Mouse (Mus musculus) MEL-GATA-1-ER (cell line): ENCODE results near the gene Acat2.
"Not testable (repeated sequence)": the region's sequence is repeated elsewhere in the genome, so short reads cannot be mapped to it uniquely, and the experiment has no call there.

Experiments
- DNase-seq: peaks from one replicate; pipeline ENCODE4 v3.0.0-alpha.2; 2012; ENCODE audit warnings: low read depth; ENCODE audit errors: extremely low read depth

Acat2 gene

DNA sequence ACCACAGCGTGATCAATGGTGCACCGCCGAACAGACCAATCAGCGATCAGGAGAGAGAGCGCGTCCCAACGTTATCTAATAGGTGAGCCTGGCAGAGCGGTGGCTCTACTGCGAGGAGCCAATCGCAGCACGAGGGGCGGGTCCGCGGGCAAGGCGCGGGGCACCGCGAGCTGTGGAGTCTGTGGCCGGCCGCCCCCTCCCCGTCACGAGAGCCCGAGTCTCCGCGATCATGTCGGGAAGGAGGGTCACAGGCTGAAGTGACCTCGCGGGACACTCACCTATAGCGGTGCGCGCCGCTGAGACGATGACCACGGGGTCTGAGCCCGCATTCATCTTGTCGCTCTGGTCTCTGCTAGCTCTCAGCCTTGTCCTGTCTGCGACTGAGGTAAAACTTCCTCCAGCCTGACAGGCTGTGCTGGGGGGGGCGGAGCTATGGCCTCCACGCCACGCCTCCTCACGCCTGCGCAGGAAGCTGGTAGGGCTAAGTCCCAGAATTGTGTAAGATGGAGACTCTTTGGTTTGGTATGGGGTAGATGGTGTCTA is at the start of gene Acat2:
TSS of gene Acat2 (minus strand) at position 417 of the 543 bp plus-strand sequence.
- DNase-seq = peak; percentile 86

- DNase-seq = peak; percentile 82
These were observed 49.3 kb upstream of the Acat2 start for GRCm38 (mm10) chr17:13009887-13010286.

GRCm38 (mm10) chr17:13008528-13008927 is 48.0 kb upstream of the Acat2 start:
- DNase-seq = no peak

- peak; percentile 85 for DNase-seq
These were observed 47.3 kb upstream of the Acat2 start for GRCm38 (mm10) chr17:13007730-13008425.

DNA sequence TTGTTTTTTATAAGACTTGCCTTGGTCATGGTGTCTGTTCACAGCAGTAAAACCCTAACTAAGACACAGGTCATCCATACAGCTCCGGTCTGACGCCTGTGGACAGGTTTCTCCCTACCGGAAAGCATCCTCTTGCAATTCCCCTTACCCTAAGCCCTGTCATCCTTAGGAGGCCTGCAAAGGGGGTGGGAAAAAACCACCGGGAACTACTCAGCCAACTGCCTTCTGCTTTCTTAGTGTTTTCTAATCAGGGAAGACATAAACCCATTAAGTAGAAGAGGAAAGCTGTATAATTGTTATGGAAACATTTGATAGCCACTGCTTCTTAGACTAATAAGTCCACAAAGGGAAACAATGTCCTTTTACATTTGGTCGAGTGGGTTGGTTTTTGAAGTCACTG is 46.4 kb upstream of the Acat2 start:
- DNase-seq = no peak

GRCm38 (mm10) chr17:13006546-13006945 is 46.0 kb upstream of the Acat2 start, which contains the start of gene Sod2:
Gene Sod2, plus strand, starts transcription at chr17:13006846.
- DNase-seq = not testable (repeated sequence)

DNA sequence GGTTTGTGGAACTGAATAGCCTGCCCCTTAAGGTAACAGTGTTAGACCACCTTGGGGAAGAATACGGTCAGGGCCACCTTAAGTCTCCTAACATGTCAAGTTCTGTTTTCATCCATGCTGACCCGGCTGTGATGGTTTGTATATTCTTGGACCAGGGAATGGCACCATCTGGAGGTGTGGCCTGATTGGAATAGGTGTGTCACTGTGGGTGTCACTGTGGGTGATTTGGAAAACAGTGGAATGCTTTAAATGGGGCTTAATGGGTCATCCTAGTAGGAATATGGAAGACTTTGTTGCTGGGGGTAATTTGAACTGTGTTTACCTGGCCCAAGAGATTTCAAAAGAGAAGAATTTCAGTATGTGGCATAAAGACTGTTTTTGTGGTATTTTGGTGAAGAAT is 43.9 kb upstream of the Acat2 start:
- DNase-seq = not testable (repeated sequence)

DNA sequence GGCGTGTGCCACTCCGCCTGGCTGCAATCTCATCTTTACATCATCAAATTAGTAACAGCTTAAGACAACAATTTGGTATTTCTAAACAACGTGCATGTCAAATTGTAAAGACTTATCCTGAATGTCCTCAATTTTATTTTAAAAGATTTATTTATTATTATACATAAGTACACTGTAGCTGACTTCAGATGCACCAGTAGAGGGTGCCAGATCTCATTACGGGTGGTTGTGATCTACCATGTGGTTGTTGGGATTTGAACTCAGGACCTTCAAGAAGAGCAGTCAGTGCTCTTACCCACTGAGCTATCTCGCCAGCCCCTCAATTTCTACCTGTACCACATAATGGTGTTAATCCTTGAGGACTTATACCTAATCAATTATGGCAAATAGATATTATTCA is 41.7 kb upstream of the Acat2 start:
- not testable (repeated sequence) for DNase-seq

DNA sequence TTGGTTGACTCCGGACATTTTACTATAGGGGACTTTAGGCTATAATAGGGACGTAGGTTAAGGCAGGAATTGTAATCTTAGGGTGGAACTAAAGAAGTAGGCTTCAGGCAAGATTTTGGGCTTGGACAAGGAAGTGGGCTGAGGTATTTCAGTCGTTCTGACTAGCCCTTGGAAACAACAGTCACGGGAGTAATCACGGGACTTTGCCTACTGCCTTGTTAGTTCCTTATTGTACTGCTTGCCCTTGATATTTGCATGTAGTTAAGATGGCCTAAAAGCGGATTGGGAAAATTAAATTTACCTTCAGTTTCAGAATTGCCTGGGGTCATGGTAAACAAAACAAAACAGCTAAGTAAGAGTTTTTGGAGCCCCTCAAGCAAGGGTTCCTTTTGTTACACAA is 38.5 kb upstream of the Acat2 start:
- DNase-seq = no peak

- no peak for DNase-seq
These were observed 37.3 kb upstream of the Acat2 start for GRCm38 (mm10) chr17:12997890-12998289.

DNA sequence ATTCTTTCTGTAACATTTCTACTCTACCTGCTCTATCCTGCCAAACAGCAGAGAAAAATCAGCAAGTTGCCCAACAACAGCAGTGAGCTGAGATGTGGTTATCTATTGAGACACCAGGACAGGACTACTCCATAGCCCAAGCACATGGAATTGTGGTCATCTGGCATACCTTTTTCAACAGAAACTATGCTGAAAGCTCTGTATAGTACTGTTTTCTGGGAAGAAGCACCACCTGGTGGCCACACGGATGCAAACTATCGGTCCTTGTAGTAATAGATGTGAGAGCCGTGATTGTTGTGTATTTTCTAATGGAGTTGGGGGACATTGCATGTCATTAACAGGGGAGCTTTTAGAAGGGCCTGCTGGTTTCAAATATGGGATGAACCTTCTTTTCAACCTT is 35.8 kb upstream of the Acat2 start:
- DNase-seq = no peak

- DNase-seq = no peak
These were observed 33.5 kb upstream of the Acat2 start, which contains the start of gene Wtap for GRCm38 (mm10) chr17:12994069-12994468. Gene Wtap, minus strand, starts transcription at chr17:12994169.

GRCm38 (mm10) chr17:12992470-12992991 is 32.0 kb upstream of the Acat2 start:
- DNase-seq = peak; percentile 89

GRCm38 (mm10) chr17:12991635-12992358 is 31.2 kb upstream of the Acat2 start:
- DNase-seq = no peak

- DNase-seq = peak; percentile 89
These were observed 30.7 kb upstream of the Acat2 start for GRCm38 (mm10) chr17:12991194-12991634.

GRCm38 (mm10) chr17:12990567-12991145 is 30.1 kb upstream of the Acat2 start:
- DNase-seq = no peak

DNA sequence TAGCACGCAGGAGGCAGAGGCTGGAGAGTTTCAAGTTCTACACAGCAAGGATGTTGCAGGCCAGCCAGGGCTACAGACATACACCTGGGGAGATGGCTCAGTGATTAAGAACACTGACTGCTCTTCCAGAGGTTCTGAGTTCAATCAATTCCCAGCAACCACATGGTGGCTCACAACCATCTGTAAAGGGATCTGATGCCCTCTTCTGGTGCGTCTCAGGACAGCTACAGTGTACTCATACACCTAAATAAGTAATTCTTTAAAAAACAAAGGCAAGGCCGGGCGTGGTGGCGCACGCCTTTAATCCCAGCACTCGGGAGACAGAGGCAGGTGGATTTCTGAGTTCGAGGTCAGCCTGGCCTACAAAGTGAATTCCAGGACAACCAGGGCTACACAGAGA is 27.5 kb upstream of the Acat2 start:
- DNase-seq = not testable (repeated sequence)

- DNase-seq = no peak
These were observed 23.4 kb upstream of the Acat2 start for GRCm38 (mm10) chr17:12983988-12984387.

GRCm38 (mm10) chr17:12978546-12978945 is 18.0 kb upstream of the Acat2 start:
- no peak for DNase-seq

GRCm38 (mm10) chr17:12973851-12974250 is 13.3 kb upstream of the Acat2 start:
- no peak for DNase-seq

- DNase-seq = no peak
These were observed 6.6 kb upstream of the Acat2 start for GRCm38 (mm10) chr17:12967173-12967572.

GRCm38 (mm10) chr17:12963476-12963875 is 2.9 kb upstream of the Acat2 start:
- DNase-seq = no peak
